In genomic region chr14:25604395-25605142, GRCm38 (mm10) we compare ENCODE assay signal across 11 mouse cellular contexts.
DNase-seq lines count a peak whose midpoint lies in the region; ATAC-seq and TF ChIP-seq lines count a peak whose summit lies in the region.
"Had no signal": no experiment of that assay in that cellular context is flagged by ENCODE, and none has a peak within 500 bp of the region (broad histone marks: within the 10 kb centered on the region; RNA-seq: fewer than 3 reads in every experiment).

No protein-coding gene starts in this region.

- no peak for TF ChIP-seq POLR2A in ES-Bruce4 (IDR thresholded peaks at IDR 0.05; ENCODE audit: insufficient read depth, low read length)

- no peaks in the 10 kb centered on the region for H3K27me3 ChIP-seq in heart, embryonic 14.5 days (ENCODE audit: control insufficient read depth, insufficient read depth, low read length)
- no peaks in the 10 kb centered on the region for H3K27me3 ChIP-seq in ES-Bruce4 (ENCODE audit: control insufficient read depth, insufficient read depth, low read length, poor library complexity, severe bottlenecking)
- H3K27me3 ChIP-seq in embryonic facial prominence, embryonic 10.5 days (replicated peaks; ENCODE audit: low read depth, poor library complexity, severe bottlenecking): no peaks in the 10 kb centered on the region
- H3K27me3 ChIP-seq in limb, embryonic 13.5 days: no peaks in the 10 kb centered on the region
- H3K27me3 ChIP-seq: CH12.LX had no signal

- no peaks in the 10 kb centered on the region for H3K9me3 ChIP-seq in heart, embryonic 14.5 days (ENCODE audit: control insufficient read depth, low read length)
- no peaks in the 10 kb centered on the region for H3K9me3 ChIP-seq in ES-Bruce4 (replicated peaks; ENCODE audit: control insufficient read depth, insufficient read depth, low read length, poor library complexity, severe bottlenecking)
- no peaks in the 10 kb centered on the region for H3K9me3 ChIP-seq in embryonic facial prominence, embryonic 10.5 days
- H3K9me3 ChIP-seq in limb, embryonic 13.5 days: no peaks in the 10 kb centered on the region
- H3K9me3 ChIP-seq: liver, embryonic 15.5 days had no signal

- peaks cover 9% of the 10 kb centered on the region for H3K36me3 ChIP-seq in heart, embryonic 14.5 days (ENCODE audit: control insufficient read depth, insufficient read depth, low read length)
- no peaks in the 10 kb centered on the region for H3K36me3 ChIP-seq in ES-Bruce4 (ENCODE audit: control insufficient read depth, insufficient read depth, low read length, poor library complexity, severe bottlenecking)
- H3K36me3 ChIP-seq in embryonic facial prominence, embryonic 10.5 days (replicated peaks): peaks cover 22% of the 10 kb centered on the region
- H3K36me3 ChIP-seq in limb, embryonic 13.5 days: peaks cover 33% of the 10 kb centered on the region

- H3K9ac ChIP-seq in heart, embryonic 14.5 days (ENCODE audit: low read length): 0 out of 2 replicates have a peak overlapping the region, but pooled peaks have one; percentile 2
- H3K9ac ChIP-seq in ES-Bruce4 (ENCODE audit: low read depth, poor library complexity, severe bottlenecking): no peak overlapping the region
- H3K9ac ChIP-seq in limb, embryonic 13.5 days: no peak overlapping the region
- H3K9ac ChIP-seq: liver, embryonic 15.5 days had no signal

- ATAC-seq in heart, embryonic 14.5 days (ENCODE audit: insufficient number of reproducible peaks, insufficient read depth, low FRiP score, low read depth): no peak
- no peak for ATAC-seq in limb, embryonic 13.5 days (ENCODE audit: low FRiP score, low read depth)
- ATAC-seq in frontal cortex, adult (ENCODE audit: low TSS enrichment): no peak

- no peak overlapping the region for H3K4me3 ChIP-seq in heart, embryonic 14.5 days (ENCODE audit: control insufficient read depth in 1 of 2, insufficient read depth in 1 of 2, low read depth in 1 of 2, low read length in 2 of 2)
- no peak overlapping the region for H3K4me3 ChIP-seq in ES-Bruce4 (ENCODE audit: low read depth, low read length)
- peak overlapping the region; percentile 36 for H3K4me3 ChIP-seq in embryonic facial prominence, embryonic 10.5 days
- H3K4me3 ChIP-seq in limb, embryonic 13.5 days: no peak overlapping the region
- H3K4me3 ChIP-seq: liver, embryonic 15.5 days had no signal

- DNase-seq in heart, adult 9 months (ENCODE audit: low spot score in 2 of 2): no peak
- peak; percentile 54 for DNase-seq in embryonic facial prominence, embryonic 10.5 days (ENCODE audit: low spot score)
- no peak for DNase-seq in cerebellum, adult 11 months
- DNase-seq in right cerebral cortex, adult 2 months (ENCODE audit: low spot score in 2 of 2): no peak
- DNase-seq: thymus, adult 18-20 months had no signal

- H3K27ac ChIP-seq in heart, embryonic 14.5 days (replicated peaks in 1 of 2; ENCODE audit: control insufficient read depth in 1 of 2, insufficient read depth in 1 of 2, low read depth in 2 of 2, low read length in 2 of 2): no peak overlapping the region
- peak overlapping the region; percentile 22; the same call in 1 of the 2 replicates for H3K27ac ChIP-seq in ES-Bruce4 (ENCODE audit: insufficient read depth, low read length)
- H3K27ac ChIP-seq in embryonic facial prominence, embryonic 10.5 days (replicated peaks): peak overlapping the region; percentile 77
- H3K27ac ChIP-seq in limb, embryonic 13.5 days: peak overlapping the region; percentile 22; the same call in 1 of the 2 replicates
- H3K27ac ChIP-seq: liver, embryonic 15.5 days had no signal

- H3K4me2 ChIP-seq in heart, embryonic 14.5 days (ENCODE audit: low read length): no peak overlapping the region
- H3K4me2 ChIP-seq in limb, embryonic 13.5 days (replicated peaks): no peak overlapping the region
- H3K4me2 ChIP-seq: liver, embryonic 15.5 days had no signal

- TF ChIP-seq CTCF in ES-Bruce4 (IDR thresholded peaks at IDR 0.05; ENCODE audit: low read depth, low read length): no peak

- no peak for TF ChIP-seq EP300 in ES-Bruce4 (IDR thresholded peaks at IDR 0.05; ENCODE audit: insufficient read depth, low read depth, low read length)

- WGBS in heart, embryonic 14.5 days: 20% methylated on average over 18 of the region's 18 CpGs
- 6% methylated on average over 18 of the region's 18 CpGs for WGBS in embryonic facial prominence, embryonic 10.5 days
- WGBS in limb, embryonic 13.5 days: 16% methylated on average over 18 of the region's 18 CpGs

- peaks cover 35 to 81% of the 10 kb centered on the region in 2 experiments for H3K4me1 ChIP-seq in heart, embryonic 14.5 days (ENCODE audit: control insufficient read depth in 2 of 2, insufficient read depth in 2 of 2, low read length in 2 of 2)
- H3K4me1 ChIP-seq in ES-Bruce4 (ENCODE audit: control insufficient read depth, insufficient read depth, low read length): peaks cover 16% of the 10 kb centered on the region
- H3K4me1 ChIP-seq in embryonic facial prominence, embryonic 10.5 days: peaks cover 91% of the 10 kb centered on the region
- H3K4me1 ChIP-seq in limb, embryonic 13.5 days: peaks cover 91% of the 10 kb centered on the region

Comparison
In these comparisons a context has a peak if more than half of its experiments do, and no peak if none do; other contexts are left out.
1. H3K27ac ChIP-seq: peak in ES-Bruce4 (single experiment), embryonic facial prominence, embryonic 10.5 days (single experiment) and limb, embryonic 13.5 days (single experiment); none in heart, embryonic 14.5 days (0 of 2).